Mouse (Mus musculus) right cerebral cortex, adult 2 months (tissue): Measurements from ENCODE around the gene Pdlim5.
"Not testable (repeated sequence)": the region's sequence is repeated elsewhere in the genome, so short reads cannot be mapped to it uniquely, and the experiment has no call there.

ENCODE experiments used
- DNase-seq, 2 experiments: peaks; one replicate each; pipeline ENCODE4 v3.0.0; 2021 to 2022; ENCODE audit warnings: low spot score in 2 of 2

The Pdlim5 gene

GRCm38 (mm10) chr3:142274993-142275392, 120.5 kb downstream of the Pdlim5 start:
- no peak for DNase-seq

DNA sequence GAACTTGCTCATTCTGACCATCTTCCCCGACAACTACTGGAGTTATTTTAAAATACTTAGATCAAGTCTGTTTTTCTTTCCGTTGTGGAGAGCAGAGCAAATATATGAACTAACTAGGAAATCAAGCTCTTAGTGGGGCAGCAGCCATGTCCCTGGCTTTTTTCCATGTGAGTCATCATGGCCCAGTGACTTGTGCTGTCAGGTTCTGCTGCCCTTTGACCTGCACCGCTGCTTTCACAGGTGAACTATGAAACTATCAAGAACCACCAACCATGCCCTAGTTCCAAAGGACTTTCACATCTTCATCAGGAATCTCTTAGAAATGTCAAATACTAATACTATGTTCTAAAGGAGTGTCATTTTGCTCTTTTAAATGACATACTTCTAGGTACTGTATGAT, 121.0 kb downstream of the Pdlim5 start:
- DNase-seq, result no peak

DNA sequence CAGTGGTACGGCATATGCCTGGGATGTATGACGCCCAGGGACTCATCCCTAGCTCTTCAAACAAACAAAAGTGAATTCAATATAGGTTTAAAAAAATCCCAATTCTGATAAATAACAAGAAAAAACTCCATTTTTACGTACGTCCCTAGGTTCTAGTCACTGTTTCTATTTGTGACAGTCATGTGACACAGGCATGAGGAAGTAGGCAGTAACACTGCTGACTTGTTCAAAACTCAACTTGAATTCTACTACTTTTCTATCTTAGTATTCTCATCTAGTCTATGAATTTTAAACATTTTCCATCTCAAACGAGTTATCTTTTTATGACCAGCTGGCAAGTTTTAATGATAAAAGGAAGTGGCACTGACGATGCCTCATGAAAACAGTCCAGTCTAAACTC, 122.2 kb downstream of the Pdlim5 start:
- DNase-seq, result no peak

GRCm38 (mm10) chr3:142256371-142256770, 139.1 kb downstream of the Pdlim5 start:
- DNase-seq, result no peak

GRCm38 (mm10) chr3:142252086-142252485, 143.4 kb downstream of the Pdlim5 start:
- no peak for DNase-seq

GRCm38 (mm10) chr3:142249458-142249857, 146.0 kb downstream of the Pdlim5 start:
- no peak for DNase-seq

DNA sequence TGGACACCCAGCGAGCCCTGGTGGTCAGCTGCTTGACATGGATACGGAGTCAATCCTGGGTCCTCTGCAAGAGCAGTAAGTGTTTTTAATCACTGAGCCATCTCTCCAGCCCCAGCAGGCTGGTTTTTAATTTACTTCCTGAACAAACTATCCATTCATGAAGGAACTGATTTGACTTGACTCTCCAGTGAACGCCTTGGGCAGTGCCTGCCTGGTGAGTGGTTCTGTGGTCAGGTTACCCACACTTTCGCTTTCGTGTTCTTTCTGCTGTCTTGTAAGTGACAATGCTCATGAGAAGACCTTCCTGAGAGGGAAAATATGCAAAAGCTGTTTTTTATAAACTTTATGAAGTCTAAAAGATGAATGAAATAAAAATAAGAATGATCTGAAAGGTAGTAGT, 152.2 kb downstream of the Pdlim5 start:
- no peak for DNase-seq

GRCm38 (mm10) chr3:142239298-142239697, 156.2 kb downstream of the Pdlim5 start:
- no peak for DNase-seq

- no peak for DNase-seq
These were observed 157.0 kb downstream of the Pdlim5 start for GRCm38 (mm10) chr3:142238260-142239046.

DNA sequence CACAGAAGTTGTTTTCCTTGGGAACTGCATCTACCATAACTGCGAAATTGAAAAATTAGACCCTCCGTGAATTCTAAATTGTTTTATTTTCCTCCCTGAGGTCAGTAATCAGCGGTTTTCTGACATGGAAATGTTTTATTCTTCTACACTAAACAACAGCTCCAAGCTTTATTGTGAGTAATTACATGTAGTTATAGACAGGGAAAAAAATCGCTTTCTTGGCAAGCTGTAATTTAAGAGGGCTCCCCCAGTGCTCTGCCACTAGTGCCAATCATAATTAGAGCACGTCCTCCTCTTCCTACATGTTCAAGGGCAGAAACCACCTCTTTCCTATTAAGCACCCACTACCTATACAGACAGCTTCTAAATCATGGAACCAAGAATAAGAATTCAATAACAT, 157.9 kb downstream of the Pdlim5 start:
- DNase-seq, result no peak

DNA sequence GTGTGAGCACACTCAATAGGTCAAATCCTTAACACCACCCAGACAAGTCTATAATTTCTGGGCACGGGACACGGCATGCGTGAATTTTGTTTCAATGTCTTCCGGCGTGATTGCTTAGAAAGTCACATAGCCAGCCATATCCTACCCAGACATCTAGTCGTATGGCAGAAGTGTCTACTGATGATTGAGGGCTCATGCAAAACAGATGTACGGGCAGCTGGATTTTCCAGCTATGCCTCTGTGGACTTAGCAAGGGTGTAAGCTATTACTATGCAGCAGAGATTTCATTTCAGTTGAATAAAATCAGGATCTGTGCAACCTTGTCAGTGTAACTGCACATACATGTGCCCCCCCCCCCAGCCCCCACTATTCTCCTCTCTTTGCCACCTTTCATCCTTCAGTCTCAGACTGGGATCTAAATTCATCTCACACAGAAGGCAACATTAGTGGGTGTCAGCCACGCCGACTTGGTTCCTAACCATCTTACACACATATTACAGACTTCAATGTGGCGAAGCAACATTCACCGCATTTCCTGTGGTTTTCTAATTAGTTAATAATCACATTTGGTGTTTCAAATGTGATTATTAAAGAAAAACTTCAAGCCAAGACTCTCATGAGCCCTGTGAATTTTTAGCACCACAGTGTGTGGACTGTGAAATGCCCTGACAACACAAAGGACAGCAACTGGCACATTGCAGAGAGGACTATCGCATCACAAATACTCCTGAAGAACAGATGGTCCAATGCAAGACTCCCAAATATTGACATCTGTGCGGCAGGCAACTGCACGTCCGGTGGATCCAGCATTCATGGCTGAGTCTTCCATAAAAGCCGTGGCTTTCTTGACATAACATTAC, 161.7 kb downstream of the Pdlim5 start:
- no peak for DNase-seq

GRCm38 (mm10) chr3:142228665-142229064, 166.8 kb downstream of the Pdlim5 start:
- no peak for DNase-seq

GRCm38 (mm10) chr3:142222471-142223103, 172.9 kb downstream of the Pdlim5 start:
- no peak for DNase-seq

- DNase-seq, result no peak
These were observed 175.6 kb downstream of the Pdlim5 start for GRCm38 (mm10) chr3:142219910-142220309.

GRCm38 (mm10) chr3:142212821-142213220, 182.7 kb downstream of the Pdlim5 start:
- no peak for DNase-seq

GRCm38 (mm10) chr3:142212186-142212585, 183.3 kb downstream of the Pdlim5 start:
- DNase-seq, result no peak

- DNase-seq, result no peak
These were observed 185.5 kb downstream of the Pdlim5 start for GRCm38 (mm10) chr3:142209981-142210380.

GRCm38 (mm10) chr3:142209057-142209456, 186.4 kb downstream of the Pdlim5 start:
- no peak for DNase-seq

DNA sequence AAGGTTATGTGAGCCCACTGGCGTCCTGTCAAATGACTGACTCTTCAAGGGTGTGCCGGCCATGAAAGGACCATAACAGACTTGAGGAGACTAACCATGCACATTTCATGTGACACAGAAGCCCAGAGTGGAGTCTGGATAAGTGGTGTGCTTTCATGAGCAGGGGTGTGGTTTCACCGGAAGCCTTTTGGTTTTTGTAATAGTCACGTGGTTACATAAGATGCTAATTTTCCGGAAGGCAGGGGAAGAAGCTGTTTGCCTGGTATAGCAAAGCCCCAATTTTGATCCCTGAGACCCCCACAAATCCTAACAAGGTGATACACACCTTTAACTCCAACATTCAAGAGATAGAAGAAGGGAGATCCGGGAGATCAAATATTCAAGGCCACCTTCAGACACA, 188.0 kb downstream of the Pdlim5 start:
- no peak for DNase-seq

GRCm38 (mm10) chr3:142206316-142206715, 189.2 kb downstream of the Pdlim5 start:
- DNase-seq, result no peak

DNA sequence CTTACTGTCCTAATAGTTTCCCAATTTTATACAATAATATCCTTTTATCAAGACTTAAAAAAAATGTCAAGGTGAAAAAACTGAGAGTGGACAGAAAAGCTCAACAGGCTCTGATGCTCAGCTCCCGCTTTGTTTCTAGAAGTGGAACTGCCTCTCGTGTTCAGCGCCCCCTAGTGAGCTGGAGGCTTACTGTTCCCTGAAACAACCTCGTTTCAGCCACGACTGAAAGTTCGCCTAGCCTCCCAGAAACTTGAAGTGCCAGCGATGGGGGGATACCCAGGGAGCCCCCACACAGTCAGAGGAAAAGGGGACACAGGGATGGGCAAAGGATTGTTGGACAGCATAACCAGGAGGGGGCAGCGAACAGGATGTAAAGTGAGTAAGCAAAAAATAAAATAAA, 199.4 kb downstream of the Pdlim5 start:
- no peak for DNase-seq

DNA sequence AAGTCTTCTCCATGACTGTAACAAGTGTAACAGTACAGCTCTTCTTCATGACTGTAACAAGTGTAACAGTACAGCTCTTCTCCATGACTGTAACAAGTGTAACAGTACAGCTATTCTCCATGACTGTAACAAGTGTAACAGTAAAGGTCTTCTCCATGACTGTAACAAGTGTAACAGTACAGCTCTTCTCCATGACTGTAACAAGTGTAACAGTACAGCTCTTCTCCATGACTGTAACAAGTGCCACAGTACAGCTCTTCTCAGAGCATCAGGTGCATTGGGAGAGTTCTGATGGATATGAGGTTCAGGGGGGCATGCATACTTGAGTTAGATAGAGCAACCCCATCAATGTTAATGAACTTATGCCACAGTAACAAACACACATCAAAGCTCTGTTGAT, 203.9 kb downstream of the Pdlim5 start:
- not testable (repeated sequence) for DNase-seq
